Mouse (Mus musculus) right cerebral cortex, postnatal 14 days (tissue): ENCODE results near the gene Trim61.

Source experiments
- DNase-seq: peaks from one replicate; pipeline ENCODE4 v3.0.0; 2022

The Trim61 gene

GRCm38 (mm10) chr8:64983150-64983897 lies 35.0 kb downstream of the Trim61 start:
- DNase-seq, result no peak
